Mouse (Mus musculus): Measurements from ENCODE around the gene Nrap. TPM values are rescaled to one million over a fixed set of nuclear protein-coding genes. Genes with fewer than 3 reads are reported as not detected.
A peak's percentile ranks its signal among the peaks of the same experiment; 100 is the strongest.

Gene Nrap
- polyA plus RNA-seq, 1 experiment from 2014 or later = 0.16 TPM

DNA sequence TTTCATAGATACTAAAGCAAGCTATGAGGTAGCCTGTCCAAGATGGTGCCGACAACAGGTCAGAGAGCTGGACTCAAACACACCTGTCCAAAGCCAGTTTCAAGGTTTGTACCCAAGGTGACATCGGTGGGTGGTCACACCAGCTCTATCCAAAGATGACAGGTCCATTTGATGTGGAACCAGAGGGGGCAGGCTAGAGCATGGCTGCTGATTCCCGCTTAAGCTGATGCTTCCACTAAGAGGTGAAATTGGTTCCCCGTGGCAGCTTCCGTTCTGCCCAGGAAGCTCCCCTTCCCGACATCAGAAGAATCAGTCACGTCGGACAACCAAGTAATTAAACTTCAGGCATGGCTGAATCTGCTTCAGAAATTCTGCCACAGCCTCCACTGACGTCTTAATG lies 97.5 kb downstream of the Nrap start:
- DNase-seq = no peak
- Histone ChIP-seq H3K9ac (replicated peaks) (no peak overlapping the region), H3K4me2 (ENCODE audit: low read depth, low read length) (no peak overlapping the region), H3K4me3 (ENCODE audit: low read depth, low read length) (no peak overlapping the region), H3K36me3 (replicated peaks; ENCODE audit: insufficient read depth, low read length) (no peaks in the 10 kb centered on the region), H3K27ac (ENCODE audit: low read depth) (no peak overlapping the region), H3K9me3 (ENCODE audit: low read length) (no peaks in the 10 kb centered on the region), H3K27me3 (ENCODE audit: insufficient read depth, low read length) (no peaks in the 10 kb centered on the region), H3K4me1 (ENCODE audit: insufficient read depth) (peaks cover 14% of the 10 kb centered on the region)
- ATAC-seq = peak; percentile 24; the same call in 1 of the 2 replicates
- no peak for TF ChIP-seq EP300 (IDR thresholded peaks at IDR 0.05; ENCODE audit: low read depth)
- peak; percentile 40 for TF ChIP-seq CTCF (IDR thresholded peaks at IDR 0.05; ENCODE audit: low read depth)
- WGBS (ENCODE audit: insufficient replicate concordance) = 58% methylated on average over 9 of the region's 9 CpGs

DNA sequence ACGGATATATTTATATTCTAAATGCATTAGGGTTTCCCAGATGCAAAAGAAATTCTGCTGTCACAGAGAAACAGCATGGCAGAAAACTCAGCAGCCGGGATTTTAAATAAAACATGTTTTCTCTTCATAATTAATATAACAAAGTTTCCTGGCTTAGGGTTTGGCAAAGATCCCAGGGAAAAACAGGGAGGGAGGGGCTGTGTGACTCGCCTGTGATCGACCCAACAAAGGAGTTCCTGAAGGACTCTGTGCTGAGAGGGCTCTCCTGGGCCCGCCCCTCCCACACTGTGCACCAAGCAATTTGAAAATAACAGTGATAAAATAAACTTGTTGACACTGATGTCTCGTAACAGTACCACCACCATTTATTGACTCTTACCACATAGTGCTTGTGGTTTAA lies 97.9 kb downstream of the Nrap start:
- ATAC-seq = peak; percentile 17; the same call in 1 of the 2 replicates

DNA sequence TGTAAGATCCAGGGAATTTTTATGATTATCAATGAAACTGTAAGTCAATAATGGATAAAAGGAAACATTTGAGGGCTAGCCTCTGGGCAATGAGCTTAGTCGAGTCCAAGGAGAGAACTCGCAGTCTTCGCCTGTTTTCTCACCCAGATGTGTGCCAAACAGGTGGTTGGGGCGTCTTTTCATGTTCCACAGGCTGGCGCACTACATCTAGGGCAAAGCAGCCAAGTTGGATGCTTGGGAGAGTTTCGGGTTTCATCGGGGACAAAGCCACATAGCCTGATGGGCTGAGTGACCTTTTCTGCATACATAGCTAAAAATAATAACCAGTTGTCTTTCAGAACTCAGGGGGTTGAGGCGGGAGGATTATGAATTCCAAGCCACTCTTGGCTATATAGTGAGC lies 100.2 kb downstream of the Nrap start:
- DNase-seq = no peak
- H3K4me1 ChIP-seq (ENCODE audit: insufficient read depth) = peaks cover 11% of the 10 kb centered on the region
- TF ChIP-seq CTCF (IDR thresholded peaks at IDR 0.05; ENCODE audit: low read depth) (no peak), EP300 (IDR thresholded peaks at IDR 0.05; ENCODE audit: low read depth) (no peak)
- H3K27ac ChIP-seq (ENCODE audit: low read depth) = no peak overlapping the region; the same call in 1 of the 2 replicates
- H3K9ac ChIP-seq (replicated peaks) = no peak overlapping the region; the same call in 1 of the 2 replicates
- H3K4me2 ChIP-seq (ENCODE audit: low read depth, low read length) = peak overlapping the region; percentile 63
- WGBS (ENCODE audit: insufficient replicate concordance) = 69% methylated on average over 8 of the region's 8 CpGs
- H3K9me3 ChIP-seq (ENCODE audit: low read length) = no peaks in the 10 kb centered on the region
- H3K27me3 ChIP-seq (ENCODE audit: insufficient read depth, low read length) = no peaks in the 10 kb centered on the region
- no peaks in the 10 kb centered on the region for H3K36me3 ChIP-seq (replicated peaks; ENCODE audit: insufficient read depth, low read length)
- no peak for ATAC-seq
- H3K4me3 ChIP-seq (ENCODE audit: low read depth, low read length) = peak overlapping the region; percentile 36

More for the DNA sequence above, 97.9 kb downstream of the Nrap start:
- no peak for DNase-seq
- no peak overlapping the region for H3K9ac ChIP-seq (replicated peaks)
- H3K4me1 ChIP-seq (ENCODE audit: insufficient read depth) = peaks cover 14% of the 10 kb centered on the region
- TF ChIP-seq EP300 (IDR thresholded peaks at IDR 0.05; ENCODE audit: low read depth) = no peak
- no peak for TF ChIP-seq CTCF (IDR thresholded peaks at IDR 0.05; ENCODE audit: low read depth)
- H3K4me2 ChIP-seq (ENCODE audit: low read depth, low read length) = no peak overlapping the region
- no peaks in the 10 kb centered on the region for H3K27me3 ChIP-seq (ENCODE audit: insufficient read depth, low read length)
- H3K9me3 ChIP-seq (ENCODE audit: low read length) = no peaks in the 10 kb centered on the region
- no peaks in the 10 kb centered on the region for H3K36me3 ChIP-seq (replicated peaks; ENCODE audit: insufficient read depth, low read length)
- no peak overlapping the region for H3K27ac ChIP-seq (ENCODE audit: low read depth)
- H3K4me3 ChIP-seq (ENCODE audit: low read depth, low read length) = no peak overlapping the region
- WGBS (ENCODE audit: insufficient replicate concordance) = 37% methylated on average over 6 of the region's 6 CpGs

DNA sequence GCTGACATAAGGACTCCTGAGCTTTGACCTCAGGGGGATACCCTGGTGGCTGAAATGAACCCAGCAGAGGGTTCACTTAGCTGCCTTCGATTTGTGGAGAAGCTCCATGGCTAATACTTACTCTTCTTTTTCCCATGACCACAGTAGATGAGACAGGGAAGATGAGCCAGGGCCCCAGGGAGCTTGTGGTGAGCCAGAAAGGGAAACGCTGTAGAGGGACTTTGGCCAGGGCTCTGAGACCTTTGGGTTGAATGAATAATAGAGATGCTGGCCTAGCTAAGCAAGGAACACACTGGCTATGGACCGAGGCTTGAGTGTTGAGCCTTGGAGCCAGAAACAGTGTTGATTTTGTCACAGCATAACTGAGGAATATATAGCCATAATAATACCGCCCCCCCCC lies 101.4 kb downstream of the Nrap start:
- DNase-seq (no peak), ATAC-seq (peak; percentile 22; the same call in 1 of the 2 replicates)
- TF ChIP-seq CTCF (IDR thresholded peaks at IDR 0.05; ENCODE audit: low read depth) = no peak
- no peak for TF ChIP-seq EP300 (IDR thresholded peaks at IDR 0.05; ENCODE audit: low read depth)
- H3K27ac ChIP-seq (ENCODE audit: low read depth) = peak overlapping the region; percentile 77
- peaks cover 8% of the 10 kb centered on the region for H3K4me1 ChIP-seq (ENCODE audit: insufficient read depth)
- H3K27me3 ChIP-seq (ENCODE audit: insufficient read depth, low read length) = no peaks in the 10 kb centered on the region
- no peaks in the 10 kb centered on the region for H3K9me3 ChIP-seq (ENCODE audit: low read length)
- no peaks in the 10 kb centered on the region for H3K36me3 ChIP-seq (replicated peaks; ENCODE audit: insufficient read depth, low read length)
- 56% methylated on average over 4 of the region's 4 CpGs for WGBS (ENCODE audit: insufficient replicate concordance)
- peak overlapping the region; percentile 63 for H3K4me2 ChIP-seq (ENCODE audit: low read depth, low read length)
- H3K4me3 ChIP-seq (ENCODE audit: low read depth, low read length) = peak overlapping the region; percentile 36
- peak overlapping the region; percentile 50; the same call in 1 of the 2 replicates for H3K9ac ChIP-seq (replicated peaks)

DNA sequence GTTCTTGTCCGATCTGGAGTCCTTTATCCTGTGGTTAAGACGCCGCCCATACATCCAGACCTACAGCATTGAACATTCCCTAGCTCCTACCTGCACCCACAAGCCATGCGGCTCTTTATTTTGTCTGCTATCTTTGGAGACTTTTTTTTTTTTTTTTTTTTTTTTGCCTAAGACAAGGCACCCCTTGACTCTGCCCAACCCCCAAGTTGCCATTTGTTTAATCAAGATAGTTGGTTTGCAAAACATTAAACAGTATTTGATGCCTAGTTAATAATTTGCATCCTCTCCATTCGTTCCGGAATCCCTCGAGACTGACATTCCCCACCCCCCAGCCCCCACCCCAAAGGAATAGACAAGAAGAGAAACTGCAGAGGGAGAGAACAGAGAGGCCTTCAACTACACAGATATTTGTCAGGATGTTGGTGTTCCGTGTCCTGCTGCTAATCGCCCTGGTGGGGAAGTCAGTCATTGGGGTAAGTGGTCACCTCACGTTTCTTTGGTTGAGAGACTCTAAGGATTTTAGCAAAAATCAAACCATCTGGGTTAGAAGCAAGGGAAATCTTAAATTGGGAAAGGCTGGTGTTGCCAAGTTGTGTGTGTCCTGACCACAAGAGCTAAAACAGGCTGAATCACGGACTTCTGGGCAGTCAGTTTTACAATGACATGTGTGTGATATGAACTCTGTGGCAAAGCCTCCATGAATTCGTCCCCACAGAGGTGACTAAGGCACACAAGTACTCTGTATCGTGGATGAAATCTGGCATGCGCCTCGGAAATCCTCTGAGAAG lies 102.1 kb downstream of the Nrap start:
- 57% methylated on average over 15 of the region's 15 CpGs for WGBS (ENCODE audit: insufficient replicate concordance)
- Histone ChIP-seq H3K4me3 (ENCODE audit: low read depth, low read length) (peak overlapping the region; percentile 36), H3K27ac (ENCODE audit: low read depth) (peak overlapping the region; percentile 77), H3K36me3 (replicated peaks; ENCODE audit: insufficient read depth, low read length) (no peaks in the 10 kb centered on the region), H3K4me1 (ENCODE audit: insufficient read depth) (peaks cover 8% of the 10 kb centered on the region), H3K9ac (replicated peaks) (peak overlapping the region; percentile 50), H3K27me3 (ENCODE audit: insufficient read depth, low read length) (no peaks in the 10 kb centered on the region), H3K9me3 (ENCODE audit: low read length) (no peaks in the 10 kb centered on the region), H3K4me2 (ENCODE audit: low read depth, low read length) (peak overlapping the region; percentile 63)
- DNase-seq (no peak), ATAC-seq (peak; percentile 14)
- TF ChIP-seq CTCF (IDR thresholded peaks at IDR 0.05; ENCODE audit: low read depth) (no peak), EP300 (IDR thresholded peaks at IDR 0.05; ENCODE audit: low read depth) (no peak)

- Histone ChIP-seq H3K9me3 (ENCODE audit: low read length) (no peaks in the 10 kb centered on the region), H3K4me1 (ENCODE audit: insufficient read depth) (peaks cover 8% of the 10 kb centered on the region), H3K27ac (ENCODE audit: low read depth) (peak within 1 kb of the TSS; percentile 77), H3K27me3 (ENCODE audit: insufficient read depth, low read length) (no peaks in the 10 kb centered on the region), H3K4me2 (ENCODE audit: low read depth, low read length) (peak within 1 kb of the TSS; percentile 63), H3K36me3 (replicated peaks; ENCODE audit: insufficient read depth, low read length) (no peaks in the 10 kb centered on the region), H3K4me3 (ENCODE audit: low read depth, low read length) (peak within 1 kb of the TSS; percentile 36), H3K9ac (replicated peaks) (peak within 1 kb of the TSS; percentile 50)
- 48% methylated on average over 7 of the region's 7 CpGs for WGBS (ENCODE audit: insufficient replicate concordance)
- DNase-seq (peak; percentile 62), ATAC-seq (peak; percentile 86)
- no peak for TF ChIP-seq EP300 (IDR thresholded peaks at IDR 0.05; ENCODE audit: low read depth)
- no peak for TF ChIP-seq CTCF (IDR thresholded peaks at IDR 0.05; ENCODE audit: low read depth)
Observed at GRCm38 (mm10) chr19:56286866-56287265, 103.0 kb downstream of the Nrap start, which contains the start of gene Habp2. Habp2 (plus strand) TSS chr19:56287137.
